Mouse (Mus musculus): Measurements from ENCODE around the gene 2510039O18Rik. TPM values are rescaled to one million over a fixed set of nuclear protein-coding genes. Genes with fewer than 3 reads are reported as not detected.
A peak's percentile ranks its signal among the peaks of the same experiment; 100 is the strongest.

2510039O18Rik gene
- polyA plus RNA-seq, 1 experiment from 2014 or later, result 13.6 TPM

DNA sequence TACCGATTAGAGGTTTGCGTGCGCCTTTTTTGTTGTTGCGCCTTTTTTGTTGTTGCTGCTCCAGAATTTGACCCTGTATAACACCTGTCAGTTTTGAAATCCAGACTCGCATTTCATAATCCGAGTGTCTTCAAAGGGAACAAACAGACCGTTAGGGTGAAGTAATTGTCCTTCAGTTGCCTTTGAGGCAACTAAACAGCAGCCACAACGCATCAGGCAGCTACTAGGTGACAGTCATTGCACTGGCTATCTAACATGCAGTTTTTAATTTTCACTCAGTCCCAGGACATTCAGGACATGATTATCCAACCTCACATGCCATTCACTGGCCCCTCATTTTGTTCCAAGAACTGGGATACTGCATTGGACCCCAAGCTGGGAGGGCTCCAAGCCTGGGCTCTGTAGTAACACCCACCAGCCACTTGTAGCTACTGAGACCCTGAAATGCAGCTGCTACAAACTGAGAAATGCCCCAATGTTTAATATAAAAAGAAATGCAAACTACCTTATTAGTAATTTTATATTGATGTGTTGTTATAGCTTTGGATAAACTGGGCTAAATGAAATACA is 35.5 kb upstream of the 2510039O18Rik start:
- Histone ChIP-seq H3K4me1 (replicated peaks; ENCODE audit: control insufficient read depth, insufficient read depth, low read length) (peaks cover 3% of the 10 kb centered on the region; the same call in 1 of the 2 replicates), H3K4me2 (replicated peaks; ENCODE audit: low read depth, low read length) (peak overlapping the region; percentile 38), H3K36me3 (ENCODE audit: control insufficient read depth, insufficient read depth, low read length) (no peaks in the 10 kb centered on the region), H3K27me3 (ENCODE audit: control insufficient read depth, insufficient read depth, low read length) (no peaks in the 10 kb centered on the region), H3K9ac (ENCODE audit: low read depth, low read length) (peak overlapping the region; percentile 89), H3K4me3 (ENCODE audit: low read depth, low read length) (peak overlapping the region; percentile 81), H3K27ac (ENCODE audit: low read depth, low read length) (no peak overlapping the region), H3K9me3 (ENCODE audit: control insufficient read depth, low read length) (no peaks in the 10 kb centered on the region)
- DNase-seq (ENCODE audit: low spot score) (no peak), ATAC-seq (ENCODE audit: low FRiP score) (peak; percentile 36; the same call in 1 of the 2 replicates)
- under 1% methylated on average over 8 of the region's 8 CpGs for WGBS

- DNase-seq (ENCODE audit: low spot score) (no peak), ATAC-seq (ENCODE audit: low FRiP score) (no peak)
- no peak overlapping the region for H3K27ac ChIP-seq (ENCODE audit: low read depth, low read length)
- H3K4me3 ChIP-seq (ENCODE audit: low read depth, low read length), result no peak overlapping the region
- 85% methylated on average over 5 of the region's 5 CpGs for WGBS
- H3K27me3 ChIP-seq (ENCODE audit: control insufficient read depth, insufficient read depth, low read length), result no peaks in the 10 kb centered on the region
- H3K4me2 ChIP-seq (replicated peaks; ENCODE audit: low read depth, low read length), result no peak overlapping the region
- H3K9ac ChIP-seq (ENCODE audit: low read depth, low read length), result no peak overlapping the region
- H3K9me3 ChIP-seq (ENCODE audit: control insufficient read depth, low read length), result no peaks in the 10 kb centered on the region
- H3K4me1 ChIP-seq (replicated peaks; ENCODE audit: control insufficient read depth, insufficient read depth, low read length), result peaks cover 3% of the 10 kb centered on the region; the same call in 1 of the 2 replicates
- H3K36me3 ChIP-seq (ENCODE audit: control insufficient read depth, insufficient read depth, low read length), result no peaks in the 10 kb centered on the region
Observed at GRCm38 (mm10) chr4:147906230-147906629, 34.5 kb upstream of the 2510039O18Rik start.

GRCm38 (mm10) chr4:147909486-147909885 is 31.2 kb upstream of the 2510039O18Rik start:
- 91% methylated on average over 5 of the region's 5 CpGs for WGBS
- Histone ChIP-seq H3K27me3 (ENCODE audit: control insufficient read depth, insufficient read depth, low read length) (no peaks in the 10 kb centered on the region), H3K4me2 (replicated peaks; ENCODE audit: low read depth, low read length) (no peak overlapping the region), H3K9me3 (ENCODE audit: control insufficient read depth, low read length) (no peaks in the 10 kb centered on the region), H3K27ac (ENCODE audit: low read depth, low read length) (no peak overlapping the region), H3K4me1 (replicated peaks; ENCODE audit: control insufficient read depth, insufficient read depth, low read length) (no peaks in the 10 kb centered on the region), H3K36me3 (ENCODE audit: control insufficient read depth, insufficient read depth, low read length) (no peaks in the 10 kb centered on the region), H3K9ac (ENCODE audit: low read depth, low read length) (no peak overlapping the region), H3K4me3 (ENCODE audit: low read depth, low read length) (no peak overlapping the region)
- no peak for ATAC-seq (ENCODE audit: low FRiP score)
- no peak for DNase-seq (ENCODE audit: low spot score)

DNA sequence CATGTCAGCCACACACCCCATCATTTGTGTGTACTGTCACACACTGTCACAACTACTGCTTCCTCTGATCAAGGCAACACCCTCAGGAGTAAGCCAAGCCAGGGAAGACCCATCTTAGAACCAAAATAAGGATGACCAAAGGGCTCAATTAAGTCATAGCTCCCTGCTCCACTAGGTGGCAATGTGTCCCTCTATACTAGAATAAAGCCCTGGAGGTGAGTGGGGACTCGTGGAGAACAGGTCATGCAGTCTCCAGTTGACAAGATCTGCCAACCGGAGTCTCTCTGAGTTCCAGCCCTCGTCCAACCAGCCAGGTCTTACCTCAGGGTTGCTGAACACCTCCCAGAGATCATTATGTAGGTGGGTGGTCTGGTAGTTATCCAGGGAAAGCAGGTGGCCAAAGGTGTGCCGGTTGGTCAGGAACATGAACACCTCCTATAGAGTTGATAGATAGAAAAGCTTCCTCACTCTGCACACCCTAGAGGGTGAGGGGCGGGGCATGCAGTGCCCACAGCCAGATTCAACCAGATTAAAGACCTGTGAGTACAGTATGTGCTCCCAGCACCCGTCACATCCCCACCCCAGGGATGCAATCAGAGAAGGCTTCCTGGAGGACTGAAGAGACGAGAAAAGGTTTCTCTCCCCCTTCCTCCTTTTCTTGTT is 22.1 kb upstream of the 2510039O18Rik start:
- Histone ChIP-seq H3K9ac (ENCODE audit: low read depth, low read length) (no peak overlapping the region), H3K9me3 (ENCODE audit: control insufficient read depth, low read length) (no peaks in the 10 kb centered on the region), H3K4me3 (ENCODE audit: low read depth, low read length) (no peak overlapping the region), H3K4me2 (replicated peaks; ENCODE audit: low read depth, low read length) (no peak overlapping the region), H3K27me3 (ENCODE audit: control insufficient read depth, insufficient read depth, low read length) (no peaks in the 10 kb centered on the region), H3K27ac (ENCODE audit: low read depth, low read length) (no peak overlapping the region), H3K4me1 (replicated peaks; ENCODE audit: control insufficient read depth, insufficient read depth, low read length) (no peaks in the 10 kb centered on the region), H3K36me3 (ENCODE audit: control insufficient read depth, insufficient read depth, low read length) (no peaks in the 10 kb centered on the region)
- DNase-seq (ENCODE audit: low spot score) (peak; percentile 55), ATAC-seq (ENCODE audit: low FRiP score) (peak; percentile 28)
- WGBS, result 61% methylated on average over 7 of the region's 7 CpGs

GRCm38 (mm10) chr4:147920973-147921372 is 19.7 kb upstream of the 2510039O18Rik start:
- H3K4me1 ChIP-seq (replicated peaks; ENCODE audit: control insufficient read depth, insufficient read depth, low read length), result no peaks in the 10 kb centered on the region
- no peaks in the 10 kb centered on the region for H3K36me3 ChIP-seq (ENCODE audit: control insufficient read depth, insufficient read depth, low read length)
- WGBS, result 36% methylated on average over 10 of the region's 10 CpGs
- no peaks in the 10 kb centered on the region for H3K9me3 ChIP-seq (ENCODE audit: control insufficient read depth, low read length)
- no peak overlapping the region for H3K4me2 ChIP-seq (replicated peaks; ENCODE audit: low read depth, low read length)
- ATAC-seq (ENCODE audit: low FRiP score) (peak; percentile 30; the same call in 1 of the 2 replicates), DNase-seq (ENCODE audit: low spot score) (no peak)
- no peak overlapping the region for H3K4me3 ChIP-seq (ENCODE audit: low read depth, low read length)
- H3K27ac ChIP-seq (ENCODE audit: low read depth, low read length), result no peak overlapping the region
- H3K27me3 ChIP-seq (ENCODE audit: control insufficient read depth, insufficient read depth, low read length), result no peaks in the 10 kb centered on the region
- H3K9ac ChIP-seq (ENCODE audit: low read depth, low read length), result no peak overlapping the region

DNA sequence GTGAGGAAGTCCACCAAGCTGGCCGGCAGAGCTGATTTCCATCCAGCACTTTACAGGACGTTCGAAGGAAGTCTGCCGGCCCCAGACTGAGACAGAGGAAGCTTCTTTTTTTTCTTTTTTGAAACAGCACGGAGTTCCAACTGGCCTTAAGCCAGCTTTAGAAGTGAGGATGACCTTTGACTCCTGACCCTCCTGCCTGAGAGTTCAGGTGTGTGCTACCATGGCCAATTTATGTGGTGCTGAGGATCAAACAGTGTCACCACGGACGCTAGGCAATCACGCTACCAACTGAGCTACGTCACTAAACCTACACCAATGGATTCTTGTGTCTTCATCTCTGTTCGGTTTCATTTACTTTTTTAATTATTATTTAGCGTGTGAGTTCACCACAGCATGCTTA is 18.4 kb upstream of the 2510039O18Rik start:
- Histone ChIP-seq H3K36me3 (ENCODE audit: control insufficient read depth, insufficient read depth, low read length) (no peaks in the 10 kb centered on the region), H3K4me3 (ENCODE audit: low read depth, low read length) (no peak overlapping the region), H3K4me1 (replicated peaks; ENCODE audit: control insufficient read depth, insufficient read depth, low read length) (no peaks in the 10 kb centered on the region), H3K9me3 (ENCODE audit: control insufficient read depth, low read length) (no peaks in the 10 kb centered on the region), H3K27me3 (ENCODE audit: control insufficient read depth, insufficient read depth, low read length) (no peaks in the 10 kb centered on the region), H3K9ac (ENCODE audit: low read depth, low read length) (no peak overlapping the region), H3K4me2 (replicated peaks; ENCODE audit: low read depth, low read length) (no peak overlapping the region), H3K27ac (ENCODE audit: low read depth, low read length) (no peak overlapping the region)
- 85% methylated on average over 11 of the region's 11 CpGs for WGBS
- DNase-seq (ENCODE audit: low spot score) (no peak), ATAC-seq (ENCODE audit: low FRiP score) (no peak)

GRCm38 (mm10) chr4:147927705-147928104 is 13.0 kb upstream of the 2510039O18Rik start:
- no peak overlapping the region for H3K27ac ChIP-seq (ENCODE audit: low read depth, low read length)
- no peak for ATAC-seq (ENCODE audit: low FRiP score)
- H3K4me3 ChIP-seq (ENCODE audit: low read depth, low read length), result no peak overlapping the region
- no peaks in the 10 kb centered on the region for H3K9me3 ChIP-seq (ENCODE audit: control insufficient read depth, low read length)
- no peak overlapping the region for H3K9ac ChIP-seq (ENCODE audit: low read depth, low read length)
- H3K4me1 ChIP-seq (replicated peaks; ENCODE audit: control insufficient read depth, insufficient read depth, low read length), result no peaks in the 10 kb centered on the region
- DNase-seq (ENCODE audit: low spot score), result peak; percentile 17
- H3K4me2 ChIP-seq (replicated peaks; ENCODE audit: low read depth, low read length), result no peak overlapping the region
- no peaks in the 10 kb centered on the region for H3K36me3 ChIP-seq (ENCODE audit: control insufficient read depth, insufficient read depth, low read length)
- H3K27me3 ChIP-seq (ENCODE audit: control insufficient read depth, insufficient read depth, low read length), result no peaks in the 10 kb centered on the region
- WGBS, result 43% methylated on average over 8 of the region's 8 CpGs

GRCm38 (mm10) chr4:147928136-147928535 is 12.6 kb upstream of the 2510039O18Rik start:
- no peak overlapping the region for H3K4me2 ChIP-seq (replicated peaks; ENCODE audit: low read depth, low read length)
- no peaks in the 10 kb centered on the region for H3K4me1 ChIP-seq (replicated peaks; ENCODE audit: control insufficient read depth, insufficient read depth, low read length)
- no peaks in the 10 kb centered on the region for H3K9me3 ChIP-seq (ENCODE audit: control insufficient read depth, low read length)
- WGBS, result 10% methylated on average over 8 of the region's 9 CpGs
- H3K27me3 ChIP-seq (ENCODE audit: control insufficient read depth, insufficient read depth, low read length), result no peaks in the 10 kb centered on the region
- no peak for ATAC-seq (ENCODE audit: low FRiP score)
- peak; percentile 35 for DNase-seq (ENCODE audit: low spot score)
- no peak overlapping the region for H3K9ac ChIP-seq (ENCODE audit: low read depth, low read length)
- H3K36me3 ChIP-seq (ENCODE audit: control insufficient read depth, insufficient read depth, low read length), result no peaks in the 10 kb centered on the region
- H3K27ac ChIP-seq (ENCODE audit: low read depth, low read length), result no peak overlapping the region
- no peak overlapping the region for H3K4me3 ChIP-seq (ENCODE audit: low read depth, low read length)

DNA sequence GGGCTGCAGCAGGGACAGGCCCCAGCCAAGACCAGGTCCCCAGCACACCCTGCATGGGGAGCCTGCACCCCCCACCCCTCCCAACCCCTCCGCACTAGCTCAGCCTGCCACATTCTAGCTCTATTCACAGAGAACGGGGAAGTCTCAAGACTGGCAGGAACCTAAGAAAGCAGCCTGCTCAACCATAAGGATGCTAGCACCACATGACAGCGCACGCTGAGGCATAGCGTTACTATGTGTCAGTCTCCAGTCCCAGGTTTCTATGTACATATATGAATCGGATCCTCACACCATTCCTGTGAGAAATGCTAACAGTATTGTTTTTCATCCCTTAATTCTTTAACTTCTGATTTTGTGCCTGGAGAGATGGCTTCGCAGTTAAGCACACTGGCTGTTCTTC is 12.2 kb upstream of the 2510039O18Rik start:
- ATAC-seq (ENCODE audit: low FRiP score) (no peak), DNase-seq (ENCODE audit: low spot score) (no peak)
- no peaks in the 10 kb centered on the region for H3K27me3 ChIP-seq (ENCODE audit: control insufficient read depth, insufficient read depth, low read length)
- H3K4me1 ChIP-seq (replicated peaks; ENCODE audit: control insufficient read depth, insufficient read depth, low read length), result no peaks in the 10 kb centered on the region
- no peak overlapping the region for H3K9ac ChIP-seq (ENCODE audit: low read depth, low read length)
- H3K4me3 ChIP-seq (ENCODE audit: low read depth, low read length), result no peak overlapping the region
- H3K36me3 ChIP-seq (ENCODE audit: control insufficient read depth, insufficient read depth, low read length), result no peaks in the 10 kb centered on the region
- 65% methylated on average over 7 of the region's 7 CpGs for WGBS
- no peak overlapping the region for H3K4me2 ChIP-seq (replicated peaks; ENCODE audit: low read depth, low read length)
- no peak overlapping the region for H3K27ac ChIP-seq (ENCODE audit: low read depth, low read length)
- H3K9me3 ChIP-seq (ENCODE audit: control insufficient read depth, low read length), result no peaks in the 10 kb centered on the region

Data from hindbrain, embryonic 11.5 days (tissue).